Mouse (Mus musculus): Measurements from ENCODE around the gene Cryzl1.

DNA sequence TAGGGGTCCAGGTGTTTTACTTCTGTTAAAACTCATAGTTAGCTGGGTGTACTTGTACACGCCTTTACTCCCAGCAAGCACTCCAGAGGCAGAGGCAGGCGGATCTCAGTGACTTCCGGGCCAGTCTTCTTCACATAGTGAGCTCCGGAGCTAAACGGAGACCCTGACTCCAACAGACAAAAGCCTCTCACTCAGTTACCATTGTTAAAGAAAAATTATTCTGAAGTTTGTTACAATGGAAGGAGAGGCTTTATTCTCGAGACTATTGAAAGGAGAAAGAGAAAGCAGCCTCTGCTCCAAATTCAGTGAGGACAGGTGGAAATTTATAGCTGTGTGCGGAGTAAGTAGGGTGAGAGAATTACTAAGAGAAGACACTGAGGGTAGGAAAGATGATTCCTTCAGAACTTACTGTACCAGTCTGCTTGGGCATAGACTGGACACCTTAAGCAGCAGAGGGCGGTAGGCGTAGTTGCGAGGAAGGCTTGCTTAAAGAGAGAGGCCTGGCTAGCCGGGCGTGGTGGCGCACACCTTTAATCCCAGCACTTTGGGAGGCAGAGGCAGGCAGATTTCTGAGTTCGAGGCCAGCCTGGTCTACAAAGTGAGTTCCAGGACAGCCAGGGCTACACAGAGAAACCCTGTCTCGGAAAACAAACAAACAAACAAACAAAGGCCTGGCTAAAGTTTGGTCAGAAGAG, 36.5 kb upstream of the Cryzl1 start:
- no peak for TF ChIP-seq CTCF (IDR thresholded peaks at IDR 0.05; ENCODE audit: low read depth)
- TF ChIP-seq EP300 (optimal IDR thresholded peaks at IDR 0.05) = no peak

Measured in stomach, postnatal 0 days (tissue).